Mouse (Mus musculus): ENCODE data around the gene Krtap28-10. TPM values are rescaled to one million over a fixed set of nuclear protein-coding genes. Genes with fewer than 3 reads are reported as not detected.

Gene Krtap28-10
- polyA plus RNA-seq, 1 experiment from 2014 or later, result not detected

DNA sequence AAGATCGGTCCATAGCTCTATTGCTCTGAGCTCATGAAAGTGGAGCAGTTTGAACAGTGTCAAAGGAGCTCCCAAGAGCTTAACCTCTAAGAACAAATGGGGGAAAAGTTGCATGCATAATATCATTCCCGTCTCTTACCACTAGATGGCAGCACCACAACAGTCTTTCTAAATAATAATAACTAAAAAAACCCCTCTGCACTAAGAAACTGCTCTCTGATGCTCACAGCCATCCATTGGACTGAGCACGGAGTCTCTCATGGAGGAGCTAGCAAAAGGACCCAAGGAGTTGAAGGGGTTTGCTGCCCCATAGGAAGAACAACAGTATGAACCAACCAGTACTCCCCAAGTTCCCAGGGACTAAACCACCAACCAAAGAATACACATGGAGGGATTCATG is 22.6 kb upstream of the Krtap28-10 start:
- Histone ChIP-seq H3K27ac (replicated peaks; ENCODE audit: low read depth, low read length) (no peak overlapping the region), H3K36me3 (ENCODE audit: control insufficient read depth, insufficient read depth, low read length) (no peaks in the 10 kb centered on the region), H3K4me2 (ENCODE audit: low read length) (no peak overlapping the region), H3K4me1 (ENCODE audit: control insufficient read depth, insufficient read depth, low read length) (no peaks in the 10 kb centered on the region), H3K4me3 (replicated peaks; ENCODE audit: low read depth, low read length) (no peak overlapping the region), H3K9ac (replicated peaks; ENCODE audit: low read length) (no peak overlapping the region), H3K9me3 (ENCODE audit: control insufficient read depth, low read length) (no peaks in the 10 kb centered on the region; the same call in 1 of the 2 replicates), H3K27me3 (ENCODE audit: control insufficient read depth, insufficient read depth, low read length) (no peaks in the 10 kb centered on the region)
- ATAC-seq (ENCODE audit: low FRiP score, low TSS enrichment) (no peak), DNase-seq (peak; percentile 73)
- 32% methylated on average over 3 of the region's 3 CpGs for WGBS

DNA sequence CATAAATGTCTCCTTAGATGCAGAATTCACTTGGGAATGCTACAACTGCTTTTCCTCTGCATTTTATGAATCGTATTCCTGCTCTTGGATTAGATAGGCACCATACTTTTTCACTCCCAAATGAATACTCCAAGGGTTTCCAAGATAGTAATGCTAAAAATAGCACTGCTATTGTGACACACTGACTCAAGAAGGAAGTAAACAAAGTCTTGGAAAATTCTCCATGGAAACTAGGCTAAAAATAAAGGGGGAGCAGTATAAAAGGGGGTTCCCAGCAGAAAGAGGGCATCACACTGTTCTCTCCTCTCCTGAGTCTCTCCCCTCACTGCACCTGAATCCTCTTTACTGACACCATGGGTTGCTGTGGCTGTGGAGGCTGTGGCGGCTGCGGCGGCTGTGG is 18.4 kb upstream of the Krtap28-10 start, which contains the start of gene Krtap28-13:
Gene Krtap28-13, plus strand, starts transcription at position 288 of the 400 bp plus-strand sequence.
- no peak for ATAC-seq (ENCODE audit: low FRiP score, low TSS enrichment)
- no peaks in the 10 kb centered on the region for H3K27me3 ChIP-seq (ENCODE audit: control insufficient read depth, insufficient read depth, low read length)
- WGBS, result 93% methylated on average over 4 of the region's 4 CpGs
- H3K4me2 ChIP-seq (ENCODE audit: low read length), result no peak within 1 kb of the TSS
- no peaks in the 10 kb centered on the region; the same call in 1 of the 2 replicates for H3K9me3 ChIP-seq (ENCODE audit: control insufficient read depth, low read length)
- no peak within 1 kb of the TSS for H3K27ac ChIP-seq (replicated peaks; ENCODE audit: low read depth, low read length)
- H3K36me3 ChIP-seq (ENCODE audit: control insufficient read depth, insufficient read depth, low read length), result no peaks in the 10 kb centered on the region
- no peak within 1 kb of the TSS for H3K4me3 ChIP-seq (replicated peaks; ENCODE audit: low read depth, low read length)
- H3K9ac ChIP-seq (replicated peaks; ENCODE audit: low read length), result no peak within 1 kb of the TSS
- H3K4me1 ChIP-seq (ENCODE audit: control insufficient read depth, insufficient read depth, low read length), result no peaks in the 10 kb centered on the region
- no peak for DNase-seq

DNA sequence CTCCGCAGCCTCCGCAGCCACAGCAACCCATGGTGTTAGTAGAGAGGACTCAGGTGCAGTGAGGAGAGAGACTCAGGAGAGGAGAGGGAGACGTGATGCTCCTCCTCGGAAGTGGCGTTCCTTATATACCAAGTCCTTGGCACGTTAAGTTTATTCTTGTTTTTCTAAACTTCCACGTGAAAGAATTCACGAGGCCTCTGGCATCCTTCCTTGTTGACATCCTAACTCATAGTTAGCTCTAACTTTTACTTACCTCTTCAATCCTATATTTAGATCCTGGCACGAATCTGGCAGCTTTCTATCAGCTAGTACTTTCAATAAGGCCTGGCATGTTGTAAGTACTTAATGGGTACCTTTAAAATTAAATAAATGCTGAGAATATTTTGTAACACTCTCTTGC is 17.0 kb upstream of the Krtap28-10 start, which contains the start of gene A030005K14Rik:
Gene A030005K14Rik, minus strand, starts transcription at position 101 of the 400 bp plus-strand sequence.
- DNase-seq (no peak), ATAC-seq (ENCODE audit: low FRiP score, low TSS enrichment) (no peak)
- WGBS, result 89% methylated on average over 9 of the region's 9 CpGs
- H3K27ac ChIP-seq (replicated peaks; ENCODE audit: low read depth, low read length), result no peak within 1 kb of the TSS
- H3K27me3 ChIP-seq (ENCODE audit: control insufficient read depth, insufficient read depth, low read length), result no peaks in the 10 kb centered on the region
- no peaks in the 10 kb centered on the region for H3K36me3 ChIP-seq (ENCODE audit: control insufficient read depth, insufficient read depth, low read length)
- H3K9ac ChIP-seq (replicated peaks; ENCODE audit: low read length), result no peak within 1 kb of the TSS
- H3K9me3 ChIP-seq (ENCODE audit: control insufficient read depth, low read length), result no peaks in the 10 kb centered on the region
- H3K4me1 ChIP-seq (ENCODE audit: control insufficient read depth, insufficient read depth, low read length), result no peaks in the 10 kb centered on the region
- no peak within 1 kb of the TSS for H3K4me2 ChIP-seq (ENCODE audit: low read length)
- H3K4me3 ChIP-seq (replicated peaks; ENCODE audit: low read depth, low read length), result no peak within 1 kb of the TSS

DNA sequence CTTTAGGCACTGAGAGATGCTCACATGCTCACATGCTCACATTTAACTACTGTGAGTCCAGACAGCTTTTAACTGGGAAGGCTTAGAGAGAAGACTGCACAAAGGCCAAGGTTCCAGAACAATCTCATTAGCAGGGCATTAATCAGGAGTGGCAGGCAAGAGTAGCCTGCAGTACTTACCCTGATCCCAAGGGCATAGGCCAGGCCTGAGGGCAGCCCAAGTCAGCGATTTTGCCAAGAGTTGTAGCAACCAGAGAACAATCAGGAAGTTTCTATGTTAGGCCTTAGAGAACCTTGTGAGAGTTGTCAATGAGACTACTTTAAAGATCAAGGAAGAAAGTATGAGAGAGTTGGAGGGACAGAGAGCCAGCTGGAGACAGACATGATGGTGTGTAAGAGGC is 16.2 kb upstream of the Krtap28-10 start:
- no peaks in the 10 kb centered on the region for H3K27me3 ChIP-seq (ENCODE audit: control insufficient read depth, insufficient read depth, low read length)
- no peak for ATAC-seq (ENCODE audit: low FRiP score, low TSS enrichment)
- no peaks in the 10 kb centered on the region for H3K36me3 ChIP-seq (ENCODE audit: control insufficient read depth, insufficient read depth, low read length)
- H3K4me3 ChIP-seq (replicated peaks; ENCODE audit: low read depth, low read length), result no peak overlapping the region
- 58% methylated on average over 1 of the region's 1 CpGs for WGBS
- H3K9me3 ChIP-seq (ENCODE audit: control insufficient read depth, low read length), result no peaks in the 10 kb centered on the region
- no peak overlapping the region for H3K4me2 ChIP-seq (ENCODE audit: low read length)
- H3K4me1 ChIP-seq (ENCODE audit: control insufficient read depth, insufficient read depth, low read length), result no peaks in the 10 kb centered on the region
- no peak overlapping the region for H3K27ac ChIP-seq (replicated peaks; ENCODE audit: low read depth, low read length)
- no peak overlapping the region for H3K9ac ChIP-seq (replicated peaks; ENCODE audit: low read length)
- DNase-seq, result no peak

DNA sequence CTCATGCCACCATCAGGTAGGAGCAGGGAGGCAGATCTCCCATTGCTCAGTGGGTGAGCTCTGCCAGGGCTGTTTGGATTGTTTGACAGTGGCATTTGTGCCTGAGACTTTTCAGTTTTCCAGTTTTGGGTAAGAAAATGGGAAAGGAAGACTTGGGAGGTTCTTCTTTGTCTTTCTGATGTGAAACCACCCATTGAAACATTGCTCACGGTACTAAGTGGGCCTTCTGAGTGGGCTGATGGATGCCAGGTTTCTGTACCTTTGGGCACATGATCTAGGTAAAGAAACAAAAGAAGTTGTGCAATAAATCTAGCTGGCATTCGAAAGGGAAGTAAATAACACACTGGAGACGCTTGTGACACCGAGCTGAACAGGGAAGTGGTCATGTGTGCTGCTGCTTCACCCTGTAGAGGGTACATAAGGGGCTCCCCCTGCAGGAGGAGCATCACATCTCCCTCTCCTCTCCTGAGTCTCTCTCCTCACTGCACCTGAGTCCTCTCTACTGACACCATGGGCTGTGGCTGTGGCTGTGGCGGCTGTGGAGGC is 2.7 kb upstream of the Krtap28-10 start, which contains the start of gene Gm47969:
Gene Gm47969, plus strand, starts transcription at position 51 of the 546 bp plus-strand sequence.
- H3K4me2 ChIP-seq (ENCODE audit: low read length), result no peak within 1 kb of the TSS
- WGBS, result 90% methylated on average over 5 of the region's 5 CpGs
- H3K9ac ChIP-seq (replicated peaks; ENCODE audit: low read length), result no peak within 1 kb of the TSS
- H3K4me3 ChIP-seq (replicated peaks; ENCODE audit: low read depth, low read length), result no peak within 1 kb of the TSS
- no peak within 1 kb of the TSS for H3K27ac ChIP-seq (replicated peaks; ENCODE audit: low read depth, low read length)
- ATAC-seq (ENCODE audit: low FRiP score, low TSS enrichment) (no peak), DNase-seq (no peak)
- no peaks in the 10 kb centered on the region for H3K27me3 ChIP-seq (ENCODE audit: control insufficient read depth, insufficient read depth, low read length)
- no peaks in the 10 kb centered on the region for H3K9me3 ChIP-seq (ENCODE audit: control insufficient read depth, low read length)
- no peaks in the 10 kb centered on the region for H3K36me3 ChIP-seq (ENCODE audit: control insufficient read depth, insufficient read depth, low read length)
- no peaks in the 10 kb centered on the region for H3K4me1 ChIP-seq (ENCODE audit: control insufficient read depth, insufficient read depth, low read length)

DNA sequence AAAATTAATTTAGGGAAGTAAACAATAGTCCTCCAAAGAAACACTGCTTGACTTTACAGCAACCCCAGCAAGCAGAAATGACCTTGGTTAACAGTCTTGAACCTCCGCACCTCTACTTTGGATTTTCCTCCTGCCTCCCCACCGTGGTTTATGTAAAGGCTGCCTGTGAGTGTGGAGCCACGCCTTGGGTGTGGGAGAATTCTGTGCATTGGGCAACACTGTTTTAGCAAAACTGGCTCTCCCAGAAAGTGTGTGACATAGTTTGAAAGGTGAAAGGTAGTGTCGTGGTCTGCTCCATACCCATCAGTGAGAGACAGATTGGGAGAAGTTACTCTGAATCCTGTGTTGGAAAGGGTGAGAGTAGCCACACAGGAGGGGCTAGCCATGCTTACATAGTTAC is 3.2 kb downstream of the Krtap28-10 start:
- no peaks in the 10 kb centered on the region for H3K36me3 ChIP-seq (ENCODE audit: control insufficient read depth, insufficient read depth, low read length)
- no peak overlapping the region for H3K4me3 ChIP-seq (replicated peaks; ENCODE audit: low read depth, low read length)
- 83% methylated on average over 4 of the region's 4 CpGs for WGBS
- H3K9me3 ChIP-seq (ENCODE audit: control insufficient read depth, low read length), result no peaks in the 10 kb centered on the region
- no peak overlapping the region for H3K27ac ChIP-seq (replicated peaks; ENCODE audit: low read depth, low read length)
- 0 out of 2 replicates have a peak, but pooled peaks cover 3% of the 10 kb centered on the region for H3K4me1 ChIP-seq (ENCODE audit: control insufficient read depth, insufficient read depth, low read length)
- no peak overlapping the region for H3K9ac ChIP-seq (replicated peaks; ENCODE audit: low read length)
- no peak overlapping the region for H3K4me2 ChIP-seq (ENCODE audit: low read length)
- ATAC-seq (ENCODE audit: low FRiP score, low TSS enrichment), result no peak
- H3K27me3 ChIP-seq (ENCODE audit: control insufficient read depth, insufficient read depth, low read length), result no peaks in the 10 kb centered on the region; the same call in 1 of the 2 replicates
- DNase-seq, result no peak

DNA sequence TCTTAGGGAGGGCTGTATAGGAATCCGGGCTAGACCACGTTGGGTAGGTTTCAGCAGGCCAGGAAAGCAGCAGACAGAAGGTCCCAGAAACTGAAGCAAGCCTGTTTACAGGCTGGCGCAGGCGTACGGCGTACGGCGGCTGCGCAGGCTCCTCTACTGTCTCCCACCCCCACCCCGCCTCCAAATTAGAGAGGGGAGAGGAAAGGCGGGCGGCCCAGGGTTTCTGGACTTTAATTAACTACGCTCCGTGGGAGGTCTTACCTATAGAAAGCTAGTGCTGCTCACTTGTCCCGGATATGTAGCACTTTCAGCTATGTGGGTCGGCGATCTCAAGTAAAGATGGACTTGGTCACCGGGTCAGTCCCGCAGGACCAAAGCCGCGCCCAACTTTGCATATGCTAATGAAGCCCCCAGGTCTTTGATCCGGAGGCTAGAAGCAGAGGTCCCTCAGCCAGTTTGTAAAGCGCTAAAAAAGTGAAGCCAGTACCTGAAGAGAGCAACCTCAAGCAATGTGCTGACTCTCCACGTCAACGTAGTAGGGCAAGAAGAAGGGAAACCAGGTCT is 4.1 kb downstream of the Krtap28-10 start, which contains the start of gene Slc19a3:
Gene Slc19a3, minus strand, starts transcription at position 340 of the 564 bp plus-strand sequence.
- Histone ChIP-seq H3K27me3 (ENCODE audit: control insufficient read depth, insufficient read depth, low read length) (no peaks in the 10 kb centered on the region; the same call in 1 of the 2 replicates), H3K27ac (replicated peaks; ENCODE audit: low read depth, low read length) (no peak within 1 kb of the TSS), H3K9ac (replicated peaks; ENCODE audit: low read length) (peak within 1 kb of the TSS; percentile 48), H3K4me2 (ENCODE audit: low read length) (peak within 1 kb of the TSS; percentile 73), H3K4me3 (replicated peaks; ENCODE audit: low read depth, low read length) (peak within 1 kb of the TSS; percentile 47), H3K4me1 (ENCODE audit: control insufficient read depth, insufficient read depth, low read length) (0 out of 2 replicates have a peak, but pooled peaks cover 3% of the 10 kb centered on the region), H3K9me3 (ENCODE audit: control insufficient read depth, low read length) (no peaks in the 10 kb centered on the region), H3K36me3 (ENCODE audit: control insufficient read depth, insufficient read depth, low read length) (no peaks in the 10 kb centered on the region)
- ATAC-seq (ENCODE audit: low FRiP score, low TSS enrichment) (peak; percentile 84), DNase-seq (peak; percentile 80)
- WGBS, result under 1% methylated on average over 25 of the region's 25 CpGs

DNA sequence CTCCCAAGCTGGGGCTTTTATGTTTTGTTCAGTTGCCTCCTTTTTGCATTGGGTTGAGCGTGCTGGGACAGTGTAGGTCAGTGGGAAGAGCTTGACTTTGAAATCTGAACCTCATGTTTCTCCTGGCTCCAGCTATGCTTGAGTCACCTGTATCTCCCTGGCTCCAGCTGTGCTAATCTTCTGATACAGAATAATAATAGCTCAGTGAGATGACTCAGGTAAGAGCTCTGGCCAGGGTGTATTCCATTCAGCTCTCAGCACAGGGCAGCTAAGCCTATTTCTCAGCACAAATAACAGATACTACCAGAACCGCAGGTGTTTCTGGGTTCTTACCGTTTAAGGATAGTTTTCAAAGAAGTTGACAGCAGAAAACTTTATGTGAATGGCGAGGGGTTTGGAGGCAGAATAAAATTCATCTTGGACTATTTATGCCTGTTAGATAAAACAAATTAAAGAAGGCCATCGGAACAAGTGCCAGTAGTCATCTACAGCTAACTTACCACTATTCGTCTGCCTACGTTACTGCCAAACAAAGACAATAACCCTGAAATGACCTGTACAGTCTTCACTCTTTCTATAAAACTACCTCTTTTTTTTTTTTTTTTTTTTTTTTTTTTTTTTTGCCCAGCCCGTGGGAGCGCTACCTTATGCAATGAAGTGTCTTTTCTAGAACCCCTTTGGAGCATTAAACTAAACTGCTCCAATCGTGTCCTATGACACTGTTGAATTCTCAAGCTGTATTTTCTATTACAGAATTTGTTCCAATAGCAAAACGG is 5.2 kb downstream of the Krtap28-10 start:
- no peaks in the 10 kb centered on the region; the same call in 1 of the 2 replicates for H3K27me3 ChIP-seq (ENCODE audit: control insufficient read depth, insufficient read depth, low read length)
- H3K4me3 ChIP-seq (replicated peaks; ENCODE audit: low read depth, low read length), result no peak overlapping the region
- DNase-seq (no peak), ATAC-seq (ENCODE audit: low FRiP score, low TSS enrichment) (no peak)
- H3K36me3 ChIP-seq (ENCODE audit: control insufficient read depth, insufficient read depth, low read length), result no peaks in the 10 kb centered on the region
- H3K9me3 ChIP-seq (ENCODE audit: control insufficient read depth, low read length), result no peaks in the 10 kb centered on the region
- no peak overlapping the region for H3K9ac ChIP-seq (replicated peaks; ENCODE audit: low read length)
- 0 out of 2 replicates have a peak, but pooled peaks cover 3% of the 10 kb centered on the region for H3K4me1 ChIP-seq (ENCODE audit: control insufficient read depth, insufficient read depth, low read length)
- 67% methylated on average over 11 of the region's 11 CpGs for WGBS
- no peak overlapping the region for H3K27ac ChIP-seq (replicated peaks; ENCODE audit: low read depth, low read length)
- H3K4me2 ChIP-seq (ENCODE audit: low read length), result peak overlapping the region; percentile 73; the same call in 1 of the 2 replicates

All from midbrain, embryonic 14.5 days (tissue).